Mouse (Mus musculus): ENCODE results near the gene A730071L15Rik.

- TF ChIP-seq CTCF (IDR thresholded peaks at IDR 0.05; ENCODE audit: insufficient read depth, low read depth, low read length) (no peak), POLR2A (IDR thresholded peaks at IDR 0.05; ENCODE audit: insufficient read depth, low read depth, low read length) (no peak)
Observed at GRCm38 (mm10) chr11:6187399-6187798, 12.4 kb upstream of the A730071L15Rik start.
